Mouse (Mus musculus) retina, embryonic 14.5 days (tissue): Measurements from ENCODE around the gene Esrrg.

Experiments
- DNase-seq: peaks from one replicate; pipeline ENCODE4 v3.0.0-alpha.2; 2015; ENCODE audit warnings: low spot score

Esrrg gene

GRCm38 (mm10) chr1:187997584-187998338, 389.2 kb downstream of the Esrrg start:
- DNase-seq = peak; percentile 82

GRCm38 (mm10) chr1:187999121-187999520, 390.5 kb downstream of the Esrrg start:
- DNase-seq = no peak

- DNase-seq = no peak
These were observed 391.6 kb downstream of the Esrrg start for GRCm38 (mm10) chr1:188000189-188000588.

GRCm38 (mm10) chr1:188006820-188007491, 398.4 kb downstream of the Esrrg start:
- no peak for DNase-seq

- DNase-seq = no peak
These were observed 399.9 kb downstream of the Esrrg start for GRCm38 (mm10) chr1:188008476-188008875.

- DNase-seq = no peak
These were observed 401.3 kb downstream of the Esrrg start for GRCm38 (mm10) chr1:188009868-188010267.

GRCm38 (mm10) chr1:188010860-188011259, 402.3 kb downstream of the Esrrg start:
- DNase-seq = no peak

- DNase-seq = no peak
These were observed 405.8 kb downstream of the Esrrg start for GRCm38 (mm10) chr1:188014411-188014810.

GRCm38 (mm10) chr1:188017956-188018862, 409.6 kb downstream of the Esrrg start:
- DNase-seq = no peak

GRCm38 (mm10) chr1:188029205-188029604, 420.6 kb downstream of the Esrrg start:
- DNase-seq = no peak

GRCm38 (mm10) chr1:188030116-188030515, 421.5 kb downstream of the Esrrg start:
- peak; percentile 32 for DNase-seq

GRCm38 (mm10) chr1:188031276-188031675, 422.7 kb downstream of the Esrrg start:
- no peak for DNase-seq

GRCm38 (mm10) chr1:188035957-188036356, 427.4 kb downstream of the Esrrg start:
- no peak for DNase-seq

- DNase-seq = no peak
These were observed 438.1 kb downstream of the Esrrg start for GRCm38 (mm10) chr1:188046691-188047121.

GRCm38 (mm10) chr1:188047148-188047547, 438.6 kb downstream of the Esrrg start:
- no peak for DNase-seq

GRCm38 (mm10) chr1:188055888-188056287, 447.3 kb downstream of the Esrrg start:
- DNase-seq = no peak

- no peak for DNase-seq
These were observed 449.3 kb downstream of the Esrrg start for GRCm38 (mm10) chr1:188057892-188058291.

GRCm38 (mm10) chr1:188059006-188059405, 450.4 kb downstream of the Esrrg start:
- no peak for DNase-seq

- no peak for DNase-seq
These were observed 451.9 kb downstream of the Esrrg start for GRCm38 (mm10) chr1:188060493-188060892.

GRCm38 (mm10) chr1:188068833-188069232, 460.2 kb downstream of the Esrrg start:
- DNase-seq = no peak

GRCm38 (mm10) chr1:188069849-188070248, 461.3 kb downstream of the Esrrg start:
- DNase-seq = no peak

GRCm38 (mm10) chr1:188077561-188078195, 469.1 kb downstream of the Esrrg start:
- DNase-seq = no peak
